Mouse (Mus musculus) cerebellum, adult 2 months (tissue): ENCODE measurements around the gene Cnep1r1. TPM values are rescaled to one million over a fixed set of nuclear protein-coding genes. Genes with fewer than 3 reads are reported as not detected.

ENCODE experiments used
- DNase-seq, 2 experiments: peaks; one replicate each; pipeline ENCODE4 v3.0.0; 2021
- H3K27ac ChIP-seq: fragments of 200-500 bp; 2 replicates; pipeline ENCODE4 v1.5.1; 2012; ENCODE audit warnings: low read length, control low read depth, inconsistent platforms; ENCODE audit not compliant: insufficient read depth
- H3K27me3 ChIP-seq: fragments of 200-500 bp; 2 replicates; pipeline ENCODE4 v1.6.1; 2012; ENCODE audit warnings: inconsistent platforms, mild to moderate bottlenecking, low read length, moderate library complexity; ENCODE audit not compliant: control insufficient read depth, insufficient read depth
- H3K4me1 ChIP-seq: fragments of 200-500 bp; 2 replicates; pipeline ENCODE4 v1.6.1; 2011; ENCODE audit warnings: low read length; ENCODE audit not compliant: control insufficient read depth, insufficient read depth
- H3K4me3 ChIP-seq: fragments of 200-500 bp; replicated peaks from 2 replicates; pipeline ENCODE3; 2011; ENCODE audit warnings: mild to moderate bottlenecking, low read depth, low read length, control low read depth; ENCODE audit not compliant: insufficient read depth
- CTCF ChIP-seq: fragments of 200-500 bp; IDR thresholded peaks from 2 replicates; pipeline ENCODE4 v1.5.1; 2011; ENCODE audit warnings: low read depth, mild to moderate bottlenecking, control low read depth, low read length, moderate library complexity, borderline replicate concordance; ENCODE audit not compliant: insufficient read depth
- POLR2A ChIP-seq: fragments of 200-500 bp; IDR thresholded peaks from 2 replicates; pipeline ENCODE4 v1.6.1; 2011; ENCODE audit warnings: low read length, control low read depth, borderline replicate concordance; ENCODE audit not compliant: insufficient read depth
- WGBS: fragments of 180-500 bp; shearing (Covaris S2); methylation state at CpG from one replicate; pipeline ENCODE4 v1.1.7; 2018; 5-methylcytosine and 5-hydroxymethylcytosine counted together
- polyA plus RNA-seq: library from polyadenylated mRNA; depleted of rRNA; stranded (reverse); fragments of >200 nt; gene quantifications from 2 replicates; pipeline ENCODE4 v1.2.3, GENCODE M21; 2012

The Cnep1r1 gene
- polyA plus RNA-seq, 1 experiment: 48.3 TPM

DNA sequence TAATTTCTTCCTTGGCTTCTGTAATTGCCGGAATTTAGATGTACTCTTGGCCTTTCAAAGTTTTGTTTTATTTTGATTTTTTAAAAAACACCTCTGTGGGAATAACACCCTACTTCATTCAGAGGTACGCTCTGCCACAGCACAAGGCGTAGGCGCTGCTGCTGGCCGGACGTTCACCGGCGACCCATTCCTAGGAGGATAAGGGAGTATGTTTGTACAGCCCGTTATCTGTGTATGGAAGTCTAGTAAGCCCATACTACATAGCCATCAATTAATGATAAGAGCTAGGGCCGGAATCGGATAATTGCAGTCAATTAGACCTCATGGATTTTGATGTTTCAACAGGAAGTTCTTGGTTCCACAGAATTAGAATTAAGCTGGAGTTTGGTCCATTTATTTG lies 507 bp downstream of the Cnep1r1 start:
- peak in 1 of 2 experiments; percentile 36 for DNase-seq
- WGBS: 1% methylated on average over 11 of the region's 11 CpGs
- Histone ChIP-seq H3K27ac (0 out of 2 replicates have a peak overlapping the region, but pooled peaks have one; percentile 49), H3K4me1 (no peaks in the 10 kb centered on the region), H3K4me3 (peak overlapping the region; percentile 97), H3K27me3 (no peaks in the 10 kb centered on the region)
- TF ChIP-seq POLR2A (no peak), CTCF (no peak)

DNA sequence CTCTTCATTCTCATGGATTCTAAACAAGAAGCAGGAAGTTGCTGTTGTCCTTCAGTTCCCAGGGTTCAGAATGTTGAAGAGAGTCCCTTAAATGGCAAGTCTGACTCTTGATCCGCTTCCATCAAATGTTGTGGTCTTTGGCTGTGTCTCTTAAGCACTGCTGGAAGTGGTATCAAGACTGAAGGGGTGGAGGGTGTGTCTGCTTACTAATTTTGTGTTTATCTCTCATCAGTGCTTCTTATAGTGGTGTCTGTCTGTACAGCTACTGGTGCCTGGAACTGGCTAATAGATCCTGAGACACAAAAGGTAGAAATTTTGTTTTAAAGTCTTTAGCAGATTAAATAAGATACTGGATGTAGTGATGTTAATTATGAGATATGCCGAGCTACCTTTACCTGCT lies 6.3 kb downstream of the Cnep1r1 start:
- TF ChIP-seq CTCF: no peak
- H3K27me3 ChIP-seq: no peaks in the 10 kb centered on the region
- no peak overlapping the region for H3K4me3 ChIP-seq
- H3K27ac ChIP-seq: no peak overlapping the region
- 97% methylated on average over 2 of the region's 2 CpGs for WGBS
- no peak for DNase-seq
- no peaks in the 10 kb centered on the region for H3K4me1 ChIP-seq

DNA sequence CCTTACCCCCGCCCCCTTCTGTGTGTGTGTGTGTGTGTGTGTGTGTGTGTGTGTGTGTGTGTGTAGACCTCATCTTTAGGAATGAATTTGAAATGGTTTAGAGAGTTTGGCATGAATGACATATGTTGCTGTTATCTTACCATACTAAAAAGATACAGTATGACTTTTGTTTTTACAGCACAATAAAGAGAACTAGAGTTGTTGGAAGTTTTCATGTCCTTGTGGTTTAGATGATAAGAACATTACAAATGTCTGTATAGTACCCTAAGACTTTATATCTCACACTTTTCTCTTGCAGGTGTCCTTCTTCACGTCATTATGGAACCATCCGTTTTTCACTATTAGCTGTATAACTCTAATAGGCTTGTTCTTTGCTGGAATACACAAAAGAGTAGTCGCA lies 10.8 kb downstream of the Cnep1r1 start:
- no peak overlapping the region for H3K27ac ChIP-seq
- TF ChIP-seq CTCF (no peak), POLR2A (no peak)
- H3K4me1 ChIP-seq: no peaks in the 10 kb centered on the region
- DNase-seq: no peak
- H3K27me3 ChIP-seq: no peaks in the 10 kb centered on the region
- 92% methylated on average over 4 of the region's 4 CpGs for WGBS
- no peak overlapping the region for H3K4me3 ChIP-seq

DNA sequence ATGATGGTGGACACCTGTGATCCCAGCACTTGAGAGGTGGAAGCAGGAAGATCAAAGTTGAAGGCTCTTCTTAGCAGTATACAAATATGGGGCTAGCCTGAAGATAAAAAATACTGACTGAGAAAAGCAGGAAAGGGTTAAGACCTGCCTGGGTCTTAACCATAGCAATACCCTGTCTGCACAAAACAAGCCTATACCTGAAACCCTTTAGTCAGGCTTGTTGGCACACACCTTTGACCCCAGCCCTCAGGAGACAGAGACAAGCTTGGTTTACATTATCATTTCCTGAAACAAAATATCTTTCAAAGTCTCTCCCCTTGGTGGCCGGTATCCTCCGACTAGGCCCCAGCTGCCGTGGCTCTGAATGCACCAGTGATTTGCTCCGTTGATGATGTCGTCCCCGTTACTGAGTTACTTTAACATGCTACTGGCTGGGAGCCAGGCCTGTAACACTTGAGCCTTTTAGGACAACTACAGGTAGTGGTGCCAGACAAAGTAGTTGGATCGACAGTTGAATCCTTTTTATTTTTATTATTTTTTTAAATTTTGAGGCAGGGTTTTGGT lies 12.3 kb downstream of the Cnep1r1 start:
- TF ChIP-seq CTCF (no peak), POLR2A (no peak)
- DNase-seq: no peak
- Histone ChIP-seq H3K4me1 (no peaks in the 10 kb centered on the region), H3K27me3 (no peaks in the 10 kb centered on the region), H3K27ac (no peak overlapping the region), H3K4me3 (no peak overlapping the region)
- WGBS: 43% methylated on average over 7 of the region's 7 CpGs

DNA sequence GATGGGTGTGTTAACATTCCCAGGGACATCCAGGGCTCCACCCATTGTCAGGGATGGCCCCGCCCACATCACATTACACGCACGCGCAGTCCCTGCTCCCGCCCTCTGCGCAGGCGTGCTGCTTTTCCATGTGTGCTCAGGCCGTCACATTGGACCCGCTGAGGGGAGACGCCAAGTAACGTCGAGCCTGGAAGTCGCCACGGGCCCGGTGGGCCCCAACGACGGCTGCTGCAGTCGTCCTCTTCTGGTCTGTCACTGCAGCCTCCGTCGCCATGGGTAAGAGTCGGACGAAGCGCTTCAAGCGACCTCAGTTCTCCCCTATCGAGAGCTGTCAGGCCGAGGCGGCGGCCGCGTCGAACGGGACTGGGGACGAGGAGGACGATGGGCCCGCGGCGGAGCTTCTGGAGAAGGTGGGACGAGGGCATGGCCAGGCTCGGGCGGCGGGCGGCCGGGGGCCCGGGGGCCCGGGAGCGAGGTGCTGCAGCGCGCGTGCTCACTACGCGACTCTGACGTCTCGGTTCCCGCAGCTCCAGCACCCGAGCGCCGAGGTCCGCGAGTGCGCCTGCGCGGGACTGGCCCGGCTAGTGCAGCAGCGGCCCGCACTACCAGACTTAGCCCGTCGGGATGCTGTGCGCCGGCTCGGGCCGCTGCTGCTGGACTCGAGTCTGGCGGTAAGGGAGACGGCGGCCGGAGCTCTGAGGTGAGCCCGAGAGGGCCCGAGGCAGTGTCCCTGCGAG lies 19.3 kb downstream of the Cnep1r1 start, which contains the start of gene Heatr3:
TSS of gene Heatr3 (plus strand) at position 108 of the 737 bp plus-strand sequence.
- DNase-seq: peak; percentile 96
- peaks cover 4% of the 10 kb centered on the region for H3K4me1 ChIP-seq
- no peaks in the 10 kb centered on the region for H3K27me3 ChIP-seq
- H3K27ac ChIP-seq: peak within 1 kb of the TSS; percentile 86
- peak within 1 kb of the TSS; percentile 80 for H3K4me3 ChIP-seq
- TF ChIP-seq CTCF (no peak), POLR2A (peak; percentile 94)
- WGBS: 1% methylated on average over 75 of the region's 79 CpGs

DNA sequence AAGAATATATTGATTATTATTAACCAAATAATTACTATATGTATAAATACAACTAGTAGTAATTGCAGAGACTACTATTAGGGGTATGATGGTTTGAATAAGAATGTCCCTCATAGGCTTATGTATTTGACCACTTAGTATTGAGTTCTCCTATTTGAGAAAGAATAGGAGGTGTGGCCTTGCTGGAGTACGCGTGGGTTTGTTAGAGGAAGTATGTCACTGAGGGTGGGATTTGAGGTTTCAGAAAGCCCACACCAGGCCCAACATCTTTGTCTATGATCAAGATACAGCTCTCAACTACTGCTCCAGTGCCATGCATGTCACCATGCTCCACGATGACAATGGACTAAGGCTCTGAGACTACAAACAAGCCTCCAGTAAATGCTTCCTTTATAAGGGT lies 20.7 kb downstream of the Cnep1r1 start:
- no peak for TF ChIP-seq POLR2A
- TF ChIP-seq CTCF: no peak
- no peak overlapping the region for H3K4me3 ChIP-seq
- no peak overlapping the region for H3K27ac ChIP-seq

DNA sequence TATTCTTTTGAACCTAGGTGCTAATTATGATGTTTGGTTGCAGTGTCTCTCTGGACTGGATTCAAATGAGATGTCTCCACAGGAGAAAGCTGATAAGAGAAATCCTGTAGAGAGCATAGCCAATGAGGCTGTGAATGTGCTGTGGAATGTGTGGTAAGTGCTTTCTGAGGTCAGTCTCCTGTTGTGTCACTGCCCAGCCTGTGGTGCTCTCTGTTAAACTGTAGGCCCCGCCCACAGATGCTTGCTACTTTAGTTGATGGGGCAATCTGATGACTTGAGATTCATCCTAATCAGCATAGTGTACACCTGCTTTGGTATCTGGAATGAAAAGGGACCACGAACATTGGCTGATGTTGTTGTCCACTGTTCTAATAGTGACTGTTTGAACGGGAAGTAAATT lies 23.1 kb downstream of the Cnep1r1 start:
- DNase-seq: no peak
- Histone ChIP-seq H3K4me3 (no peak overlapping the region), H3K4me1 (peaks cover 7% of the 10 kb centered on the region), H3K27ac (no peak overlapping the region), H3K27me3 (no peaks in the 10 kb centered on the region)
- TF ChIP-seq CTCF: no peak
- TF ChIP-seq POLR2A: no peak
- WGBS: 90% methylated on average over 3 of the region's 3 CpGs

More for the DNA sequence above, 20.7 kb downstream of the Cnep1r1 start:
- no peak for DNase-seq
- WGBS: 92% methylated on average over 3 of the region's 3 CpGs
- peaks cover 7% of the 10 kb centered on the region for H3K4me1 ChIP-seq
- H3K27me3 ChIP-seq: no peaks in the 10 kb centered on the region

DNA sequence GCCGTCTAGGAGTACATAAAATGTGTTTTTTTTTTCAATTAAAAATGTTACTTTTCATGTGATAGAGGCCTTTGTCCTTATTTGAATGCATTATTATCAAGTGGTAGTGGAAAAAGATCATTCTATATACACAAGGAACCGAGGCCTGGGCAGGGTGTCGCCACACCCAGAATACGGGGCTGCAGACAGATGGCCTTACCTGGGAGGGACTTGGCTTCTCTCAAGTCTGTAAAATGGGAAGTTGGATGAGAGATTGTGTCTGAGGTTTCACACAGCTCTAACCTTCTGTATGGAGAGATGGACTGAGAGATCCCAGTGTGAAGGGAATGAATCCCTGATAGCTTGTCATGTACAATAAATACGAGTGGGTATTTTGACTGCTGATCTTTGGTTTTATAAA lies 25.5 kb downstream of the Cnep1r1 start:
- Histone ChIP-seq H3K4me1 (peaks cover 7% of the 10 kb centered on the region), H3K27me3 (no peaks in the 10 kb centered on the region), H3K4me3 (no peak overlapping the region), H3K27ac (no peak overlapping the region)
- WGBS: 32% methylated on average over 5 of the region's 5 CpGs
- DNase-seq: peak in 1 of 2 experiments; percentile 57
- TF ChIP-seq CTCF (no peak), POLR2A (no peak)
